Mouse (Mus musculus): ENCODE measurements at regions not wholly inside any gene's neighbourhood (a gene's known extent, or its start where the extent isn't known, plus 50 kb on each side); places are given as distances from the start of the nearest gene placed in this dataset.
A peak's percentile ranks its signal among the peaks of the same experiment; 100 is the strongest.

DNA sequence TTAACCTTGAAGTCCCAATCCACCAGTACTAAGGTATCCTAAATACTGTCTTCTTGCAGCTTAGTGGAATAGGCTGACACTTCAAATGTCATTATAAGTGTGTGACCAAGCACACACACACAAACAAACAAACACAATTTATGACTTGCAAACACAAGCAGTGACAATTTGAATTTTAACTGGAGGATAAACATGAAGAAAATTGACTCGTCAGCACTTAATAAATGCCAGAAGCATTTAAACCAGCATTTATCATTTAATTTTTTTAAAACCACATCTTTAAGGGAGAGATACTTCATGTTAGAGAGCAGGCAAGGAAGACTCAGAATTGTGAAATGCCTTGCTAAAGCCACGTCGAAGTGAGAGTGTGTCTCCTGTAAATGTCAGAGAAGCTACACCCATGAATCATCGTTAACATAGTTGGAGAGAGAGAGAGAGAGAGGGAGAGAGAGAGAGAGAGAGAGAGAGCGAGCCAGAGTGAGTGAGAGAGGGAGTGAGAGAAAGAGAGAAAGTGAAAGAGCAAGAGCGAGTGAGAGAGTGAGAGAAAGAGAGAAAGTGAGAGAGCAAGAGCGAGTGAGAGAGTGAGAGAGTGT lies 149.4 kb upstream of the Cdkn2b start:
- H3K4me2 ChIP-seq = no peak overlapping the region
- no peak overlapping the region for H3K9ac ChIP-seq (ENCODE audit: low read length)
- WGBS = 84% methylated on average over 7 of the region's 7 CpGs
- H3K27ac ChIP-seq (ENCODE audit: low read depth, low read length) = no peak overlapping the region
- H3K36me3 ChIP-seq (ENCODE audit: control insufficient read depth, insufficient read depth, low read length) = no peaks in the 10 kb centered on the region
- no peak for ATAC-seq (ENCODE audit: low FRiP score)
- no peaks in the 10 kb centered on the region for H3K9me3 ChIP-seq (ENCODE audit: control insufficient read depth, low read length)
- no peaks in the 10 kb centered on the region for H3K4me1 ChIP-seq (ENCODE audit: control insufficient read depth, insufficient read depth, low read length)
- no peak overlapping the region for H3K4me3 ChIP-seq (ENCODE audit: low read depth, low read length)
- H3K27me3 ChIP-seq (ENCODE audit: control insufficient read depth, insufficient read depth, low read length) = no peaks in the 10 kb centered on the region
- DNase-seq (ENCODE audit: low spot score, missing footprints) = peak; percentile 62

- no peak for DNase-seq (ENCODE audit: low spot score, missing footprints)
- no peaks in the 10 kb centered on the region for H3K9me3 ChIP-seq (ENCODE audit: control insufficient read depth, low read length)
- H3K36me3 ChIP-seq (ENCODE audit: control insufficient read depth, insufficient read depth, low read length) = no peaks in the 10 kb centered on the region
- H3K4me3 ChIP-seq (ENCODE audit: low read depth, low read length) = no peak overlapping the region
- no peaks in the 10 kb centered on the region for H3K4me1 ChIP-seq (ENCODE audit: control insufficient read depth, insufficient read depth, low read length)
- no peak overlapping the region for H3K27ac ChIP-seq (ENCODE audit: low read depth, low read length)
- no peaks in the 10 kb centered on the region for H3K27me3 ChIP-seq (ENCODE audit: control insufficient read depth, insufficient read depth, low read length)
- no peak overlapping the region for H3K9ac ChIP-seq (ENCODE audit: low read length)
- WGBS = 86% methylated on average over 1 of the region's 1 CpGs
- ATAC-seq (ENCODE audit: low FRiP score) = no peak
- H3K4me2 ChIP-seq = no peak overlapping the region
These were observed 148.5 kb upstream of the Cdkn2b start for GRCm38 (mm10) chr4:89459346-89459666.

DNA sequence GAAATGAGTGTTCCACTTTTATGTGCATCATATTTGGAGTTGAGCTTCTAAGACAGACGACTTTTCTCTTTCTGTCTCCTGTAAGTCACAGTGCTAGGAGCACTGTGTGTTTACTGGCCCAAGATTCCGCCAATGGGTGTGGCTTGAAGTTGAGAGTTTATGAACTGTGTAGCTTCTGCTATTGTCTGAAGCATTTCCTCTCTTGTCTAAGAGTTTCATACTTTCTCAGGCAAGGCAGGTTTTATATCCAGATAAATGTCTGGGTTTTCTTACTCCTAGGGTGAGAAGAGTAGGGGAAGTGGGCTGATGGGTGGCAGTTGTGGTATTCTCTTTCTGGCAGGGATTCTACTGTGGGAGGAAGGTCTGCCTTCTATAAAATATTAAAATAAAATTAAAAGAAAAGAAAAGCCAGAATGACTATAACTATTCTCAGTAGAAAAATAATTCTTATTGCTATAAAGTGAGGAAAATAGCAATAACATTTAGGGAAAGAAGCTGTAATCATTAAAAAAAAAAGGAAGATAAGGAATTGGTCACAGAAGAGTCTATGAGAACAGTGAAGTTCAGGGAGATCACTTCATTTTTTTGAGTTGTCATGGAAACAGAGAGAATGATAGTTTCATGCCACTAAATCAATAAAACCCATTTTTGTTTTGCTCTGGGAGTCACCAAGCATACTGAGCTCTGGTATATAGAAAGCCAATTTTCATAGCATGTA lies 147.9 kb upstream of the Cdkn2b start:
- WGBS = 80% methylated on average over 2 of the region's 2 CpGs
- H3K9ac ChIP-seq (ENCODE audit: low read length) = no peak overlapping the region
- no peak overlapping the region for H3K4me2 ChIP-seq
- DNase-seq (ENCODE audit: low spot score, missing footprints) (peak; percentile 72), ATAC-seq (ENCODE audit: low FRiP score) (no peak)
- no peaks in the 10 kb centered on the region for H3K36me3 ChIP-seq (ENCODE audit: control insufficient read depth, insufficient read depth, low read length)
- no peaks in the 10 kb centered on the region for H3K9me3 ChIP-seq (ENCODE audit: control insufficient read depth, low read length)
- no peak overlapping the region for H3K27ac ChIP-seq (ENCODE audit: low read depth, low read length)
- no peaks in the 10 kb centered on the region for H3K4me1 ChIP-seq (ENCODE audit: control insufficient read depth, insufficient read depth, low read length)
- no peaks in the 10 kb centered on the region for H3K27me3 ChIP-seq (ENCODE audit: control insufficient read depth, insufficient read depth, low read length)
- no peak overlapping the region for H3K4me3 ChIP-seq (ENCODE audit: low read depth, low read length)

GRCm38 (mm10) chr4:89457861-89458260 lies 147.0 kb upstream of the Cdkn2b start:
- Histone ChIP-seq H3K9ac (ENCODE audit: low read length) (no peak overlapping the region), H3K9me3 (ENCODE audit: control insufficient read depth, low read length) (no peaks in the 10 kb centered on the region), H3K36me3 (ENCODE audit: control insufficient read depth, insufficient read depth, low read length) (no peaks in the 10 kb centered on the region), H3K27ac (ENCODE audit: low read depth, low read length) (no peak overlapping the region), H3K4me3 (ENCODE audit: low read depth, low read length) (no peak overlapping the region), H3K4me1 (ENCODE audit: control insufficient read depth, insufficient read depth, low read length) (no peaks in the 10 kb centered on the region), H3K4me2 (no peak overlapping the region), H3K27me3 (ENCODE audit: control insufficient read depth, insufficient read depth, low read length) (no peaks in the 10 kb centered on the region)
- ATAC-seq (ENCODE audit: low FRiP score) (no peak), DNase-seq (ENCODE audit: low spot score, missing footprints) (no peak)
- 93% methylated on average over 2 of the region's 2 CpGs for WGBS

DNA sequence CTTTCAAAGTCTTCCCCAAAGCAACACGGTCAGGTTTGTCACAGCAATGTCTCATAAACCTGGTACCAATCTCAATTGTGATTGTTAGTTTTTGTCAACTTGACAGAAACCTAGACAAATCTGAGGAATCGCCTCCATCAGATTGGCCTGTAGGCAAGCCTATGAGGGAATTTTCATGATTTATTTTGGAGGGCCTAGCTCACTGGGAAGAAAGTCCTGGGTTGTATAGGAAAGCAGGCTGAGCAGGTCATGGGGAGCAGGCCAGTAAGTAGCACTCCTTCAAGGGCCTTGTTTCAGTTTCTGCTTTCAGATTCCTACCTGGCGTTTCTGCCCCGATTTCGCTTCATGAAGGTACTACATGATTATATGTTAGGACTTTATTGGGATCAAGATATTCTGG lies 144.1 kb upstream of the Cdkn2b start:
- DNase-seq (ENCODE audit: low spot score, missing footprints) (peak; percentile 57), ATAC-seq (ENCODE audit: low FRiP score) (no peak)
- 93% methylated on average over 5 of the region's 5 CpGs for WGBS
- no peak overlapping the region for H3K9ac ChIP-seq (ENCODE audit: low read length)
- no peak overlapping the region for H3K4me2 ChIP-seq
- no peak overlapping the region for H3K4me3 ChIP-seq (ENCODE audit: low read depth, low read length)
- H3K36me3 ChIP-seq (ENCODE audit: control insufficient read depth, insufficient read depth, low read length) = no peaks in the 10 kb centered on the region
- no peaks in the 10 kb centered on the region for H3K4me1 ChIP-seq (ENCODE audit: control insufficient read depth, insufficient read depth, low read length)
- no peak overlapping the region for H3K27ac ChIP-seq (ENCODE audit: low read depth, low read length)
- no peaks in the 10 kb centered on the region for H3K9me3 ChIP-seq (ENCODE audit: control insufficient read depth, low read length)
- no peaks in the 10 kb centered on the region for H3K27me3 ChIP-seq (ENCODE audit: control insufficient read depth, insufficient read depth, low read length)

DNA sequence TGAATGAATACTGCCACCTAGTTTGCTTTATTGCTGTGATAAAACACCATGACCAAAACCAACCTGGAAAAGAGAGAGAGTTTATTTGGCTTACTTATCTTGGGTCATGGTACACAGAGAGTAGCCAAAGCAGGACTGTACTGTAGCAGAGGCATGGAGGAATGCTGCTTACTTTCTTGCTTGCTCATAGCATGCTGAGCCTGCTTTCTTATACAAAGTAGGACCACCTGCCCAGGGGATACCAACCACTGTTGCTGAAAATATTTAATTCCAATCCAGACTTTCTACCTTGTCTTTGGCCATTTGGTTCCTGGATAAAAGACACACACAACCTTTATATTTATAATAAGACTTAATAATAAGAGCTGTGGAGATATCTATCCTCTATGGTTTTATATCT lies 142.2 kb upstream of the Cdkn2b start:
- H3K9me3 ChIP-seq (ENCODE audit: control insufficient read depth, low read length) = no peaks in the 10 kb centered on the region
- no peak overlapping the region for H3K4me2 ChIP-seq
- ATAC-seq (ENCODE audit: low FRiP score) = no peak
- no peak overlapping the region for H3K27ac ChIP-seq (ENCODE audit: low read depth, low read length)
- H3K36me3 ChIP-seq (ENCODE audit: control insufficient read depth, insufficient read depth, low read length) = no peaks in the 10 kb centered on the region
- no peaks in the 10 kb centered on the region for H3K4me1 ChIP-seq (ENCODE audit: control insufficient read depth, insufficient read depth, low read length)
- no peaks in the 10 kb centered on the region for H3K27me3 ChIP-seq (ENCODE audit: control insufficient read depth, insufficient read depth, low read length)
- no peak overlapping the region for H3K4me3 ChIP-seq (ENCODE audit: low read depth, low read length)
- H3K9ac ChIP-seq (ENCODE audit: low read length) = no peak overlapping the region
- peak; percentile 54 for DNase-seq (ENCODE audit: low spot score, missing footprints)

- Histone ChIP-seq H3K4me3 (ENCODE audit: low read depth, low read length) (no peak overlapping the region), H3K4me1 (ENCODE audit: control insufficient read depth, insufficient read depth, low read length) (no peaks in the 10 kb centered on the region), H3K27ac (ENCODE audit: low read depth, low read length) (no peak overlapping the region), H3K9ac (ENCODE audit: low read length) (no peak overlapping the region), H3K9me3 (ENCODE audit: control insufficient read depth, low read length) (no peaks in the 10 kb centered on the region), H3K36me3 (ENCODE audit: control insufficient read depth, insufficient read depth, low read length) (no peaks in the 10 kb centered on the region), H3K27me3 (ENCODE audit: control insufficient read depth, insufficient read depth, low read length) (no peaks in the 10 kb centered on the region), H3K4me2 (no peak overlapping the region)
- no peak for ATAC-seq (ENCODE audit: low FRiP score)
- peak; percentile 21 for DNase-seq (ENCODE audit: low spot score, missing footprints)
- 84% methylated on average over 2 of the region's 2 CpGs for WGBS
These were observed 140.9 kb upstream of the Cdkn2b start for GRCm38 (mm10) chr4:89451741-89452140.

DNA sequence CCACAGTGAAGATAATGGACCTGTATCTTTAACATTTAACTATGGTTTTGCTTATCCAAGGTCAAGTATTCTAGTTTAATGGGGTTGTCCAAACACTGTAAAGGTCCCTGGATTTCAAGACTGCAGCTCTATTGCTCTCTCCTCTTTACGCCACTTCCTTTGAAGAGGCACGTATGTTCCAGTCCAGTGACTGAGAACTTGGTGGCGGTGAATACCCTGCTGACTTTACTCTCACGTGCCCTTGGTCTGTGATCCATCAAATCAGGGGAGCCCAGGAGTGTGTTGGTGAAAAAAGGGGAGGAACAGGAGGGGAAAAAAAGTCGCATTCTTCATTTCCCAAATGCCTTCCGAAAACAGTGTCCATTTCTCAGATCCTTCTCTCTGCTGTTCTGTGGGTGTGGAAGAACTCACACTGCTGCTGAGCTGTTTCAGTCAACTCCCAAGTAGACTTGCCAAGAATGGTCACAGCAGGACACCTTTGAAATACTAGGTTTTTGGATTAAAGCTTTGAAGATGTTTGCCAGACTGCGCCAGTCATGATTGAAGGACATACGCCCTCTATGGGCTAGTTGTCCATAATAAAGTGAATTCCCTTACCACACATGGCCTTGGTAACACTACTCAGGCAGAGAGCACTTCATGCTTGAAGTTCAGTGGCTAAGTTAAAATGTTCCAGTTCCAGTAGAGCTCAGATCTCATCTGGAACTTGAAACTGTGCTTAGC lies 136.1 kb upstream of the Cdkn2b start:
- ATAC-seq (ENCODE audit: low FRiP score) = no peak
- no peaks in the 10 kb centered on the region for H3K4me1 ChIP-seq (ENCODE audit: control insufficient read depth, insufficient read depth, low read length)
- no peaks in the 10 kb centered on the region for H3K27me3 ChIP-seq (ENCODE audit: control insufficient read depth, insufficient read depth, low read length)
- 58% methylated on average over 8 of the region's 8 CpGs for WGBS
- DNase-seq (ENCODE audit: low spot score, missing footprints) = no peak
- no peak overlapping the region for H3K4me3 ChIP-seq (ENCODE audit: low read depth, low read length)
- H3K9ac ChIP-seq (ENCODE audit: low read length) = no peak overlapping the region
- H3K27ac ChIP-seq (ENCODE audit: low read depth, low read length) = no peak overlapping the region
- no peaks in the 10 kb centered on the region for H3K36me3 ChIP-seq (ENCODE audit: control insufficient read depth, insufficient read depth, low read length)
- no peaks in the 10 kb centered on the region for H3K9me3 ChIP-seq (ENCODE audit: control insufficient read depth, low read length)
- H3K4me2 ChIP-seq = no peak overlapping the region

GRCm38 (mm10) chr4:89446156-89446716 lies 135.4 kb upstream of the Cdkn2b start:
- no peaks in the 10 kb centered on the region for H3K36me3 ChIP-seq (ENCODE audit: control insufficient read depth, insufficient read depth, low read length)
- DNase-seq (ENCODE audit: low spot score, missing footprints) (peak; percentile 17), ATAC-seq (ENCODE audit: low FRiP score) (no peak)
- H3K27me3 ChIP-seq (ENCODE audit: control insufficient read depth, insufficient read depth, low read length) = no peaks in the 10 kb centered on the region
- no peak overlapping the region for H3K4me3 ChIP-seq (ENCODE audit: low read depth, low read length)
- no peaks in the 10 kb centered on the region for H3K9me3 ChIP-seq (ENCODE audit: control insufficient read depth, low read length)
- no peak overlapping the region for H3K9ac ChIP-seq (ENCODE audit: low read length)
- H3K4me2 ChIP-seq = no peak overlapping the region
- H3K27ac ChIP-seq (ENCODE audit: low read depth, low read length) = no peak overlapping the region
- WGBS = 76% methylated on average over 6 of the region's 6 CpGs
- no peaks in the 10 kb centered on the region for H3K4me1 ChIP-seq (ENCODE audit: control insufficient read depth, insufficient read depth, low read length)
